Mouse (Mus musculus): ENCODE measurements around the gene Rnh1.
A peak's percentile ranks its signal among the peaks of the same experiment; 100 is the strongest.

Rnh1 gene

DNA sequence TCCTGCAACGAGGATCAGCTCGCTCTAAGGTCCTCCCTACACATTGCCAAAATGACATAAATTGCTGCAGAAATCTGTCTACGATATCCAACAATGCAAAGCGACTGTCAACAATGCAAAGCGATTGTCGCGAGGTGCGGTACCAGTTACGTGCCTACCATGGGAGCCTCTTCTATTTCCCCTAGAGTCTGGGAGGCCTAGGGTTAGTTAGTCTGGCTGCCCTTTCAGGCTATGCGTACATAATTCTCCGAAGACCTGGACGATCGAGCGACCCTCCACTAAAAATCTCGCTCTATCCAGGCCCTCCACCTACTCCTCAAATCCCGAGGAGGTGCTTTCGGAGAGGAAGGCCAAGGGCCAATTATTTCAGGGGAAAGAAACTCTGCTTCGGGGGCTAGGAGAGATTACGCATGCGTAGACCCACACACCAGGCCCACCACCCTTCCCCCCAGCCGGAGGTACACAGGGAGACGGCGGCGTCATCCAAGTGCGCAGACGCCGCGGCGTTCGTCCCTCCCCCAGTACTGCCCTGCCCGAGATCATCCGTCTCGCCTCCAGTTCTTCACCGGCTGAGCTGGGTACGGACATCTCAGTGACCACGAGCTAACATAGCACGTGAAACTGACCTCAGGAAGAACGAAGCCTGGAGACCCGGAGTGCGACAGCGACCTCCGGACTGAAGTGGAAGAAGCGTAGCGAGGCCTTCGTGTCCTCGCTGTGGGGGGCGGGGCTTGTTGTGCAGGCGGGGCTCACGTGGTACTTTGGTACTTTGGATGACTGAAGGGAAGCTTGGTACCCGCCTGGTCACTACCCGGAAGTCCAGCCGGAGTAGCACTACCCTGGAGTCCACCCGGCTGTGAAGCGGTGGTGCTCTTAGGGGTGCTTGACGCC, at the start of gene Rnh1:
TSS of gene Rnh1 (minus strand) at position 742 of the 891 bp plus-strand sequence.
- DNase-seq (ENCODE audit: low read depth, low spot score) = peak; percentile 93

GRCm38 (mm10) chr7:141222126-141222467, 49.4 kb upstream of the Rnh1 start:
- no peak for DNase-seq (ENCODE audit: low read depth, low spot score)

DNA sequence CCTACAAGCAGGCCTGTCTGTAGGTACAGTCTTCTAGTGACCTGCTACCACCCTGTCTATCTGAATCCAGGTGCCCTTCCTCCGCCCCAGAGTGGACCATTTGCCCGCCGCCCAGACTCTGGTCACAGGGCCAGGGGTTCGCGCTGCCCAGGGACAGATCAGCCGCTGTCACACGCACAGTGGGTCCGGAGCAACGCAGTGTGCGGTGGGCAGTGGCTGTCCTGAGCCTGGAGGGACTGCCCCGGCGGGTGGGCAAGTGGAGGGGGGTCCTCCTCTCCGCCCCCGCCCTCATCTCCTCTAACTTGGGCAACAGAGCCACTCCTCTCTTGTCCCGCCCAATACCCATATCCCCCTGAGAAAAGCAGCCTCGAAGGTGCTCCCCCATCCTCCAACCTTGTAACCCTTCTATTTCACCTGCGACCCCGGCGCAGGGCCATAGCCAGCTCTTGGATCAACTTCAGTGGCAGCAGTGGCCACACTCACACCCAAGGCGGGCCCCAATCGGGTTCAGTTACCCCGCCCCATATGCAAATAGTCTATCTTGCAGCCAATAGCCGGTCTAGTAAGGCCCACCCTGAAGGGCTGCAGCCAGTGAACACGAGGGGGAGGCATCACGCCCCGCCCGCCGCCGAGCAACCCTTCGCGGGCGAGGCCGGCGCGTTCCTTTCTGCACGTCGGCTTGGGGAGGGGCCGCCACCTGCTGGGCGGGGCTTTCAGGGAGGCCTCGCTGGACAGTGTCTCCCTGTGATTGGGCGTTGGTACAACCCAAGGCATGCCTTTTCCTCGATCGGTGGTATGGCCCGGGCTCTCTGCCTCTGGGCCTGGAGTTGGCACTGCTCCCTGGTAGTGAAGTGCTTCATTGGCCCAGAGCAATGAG, 48.8 kb upstream of the Rnh1 start:
- peak; percentile 93 for DNase-seq (ENCODE audit: low read depth, low spot score)

DNA sequence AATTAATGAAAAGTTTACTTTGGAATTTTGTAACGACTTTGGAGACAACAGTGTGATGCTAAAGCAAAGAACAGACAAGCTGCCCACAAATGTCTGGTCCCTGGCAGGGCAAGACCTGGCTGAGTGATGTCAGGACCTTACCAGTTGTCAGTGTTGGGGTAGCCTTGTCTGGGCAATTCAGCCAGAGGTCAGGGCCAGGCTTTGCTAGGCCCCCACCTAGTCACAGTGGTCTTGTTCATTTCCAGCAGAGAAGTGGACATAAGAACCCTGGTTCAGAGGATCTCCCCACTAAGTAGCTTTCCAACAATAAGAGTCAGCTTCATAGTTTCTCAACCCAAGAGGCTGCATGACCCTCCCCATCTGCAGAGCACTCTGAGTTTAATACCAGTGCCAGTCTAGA, 47.7 kb upstream of the Rnh1 start:
- no peak for DNase-seq (ENCODE audit: low read depth, low spot score)

- no peak for DNase-seq (ENCODE audit: low read depth, low spot score)
These were observed 47.0 kb upstream of the Rnh1 start for GRCm38 (mm10) chr7:141219558-141220099.

GRCm38 (mm10) chr7:141218557-141219133, 46.0 kb upstream of the Rnh1 start:
- DNase-seq (ENCODE audit: low read depth, low spot score) = no peak

GRCm38 (mm10) chr7:141218141-141218540, 45.5 kb upstream of the Rnh1 start:
- no peak for DNase-seq (ENCODE audit: low read depth, low spot score)

DNA sequence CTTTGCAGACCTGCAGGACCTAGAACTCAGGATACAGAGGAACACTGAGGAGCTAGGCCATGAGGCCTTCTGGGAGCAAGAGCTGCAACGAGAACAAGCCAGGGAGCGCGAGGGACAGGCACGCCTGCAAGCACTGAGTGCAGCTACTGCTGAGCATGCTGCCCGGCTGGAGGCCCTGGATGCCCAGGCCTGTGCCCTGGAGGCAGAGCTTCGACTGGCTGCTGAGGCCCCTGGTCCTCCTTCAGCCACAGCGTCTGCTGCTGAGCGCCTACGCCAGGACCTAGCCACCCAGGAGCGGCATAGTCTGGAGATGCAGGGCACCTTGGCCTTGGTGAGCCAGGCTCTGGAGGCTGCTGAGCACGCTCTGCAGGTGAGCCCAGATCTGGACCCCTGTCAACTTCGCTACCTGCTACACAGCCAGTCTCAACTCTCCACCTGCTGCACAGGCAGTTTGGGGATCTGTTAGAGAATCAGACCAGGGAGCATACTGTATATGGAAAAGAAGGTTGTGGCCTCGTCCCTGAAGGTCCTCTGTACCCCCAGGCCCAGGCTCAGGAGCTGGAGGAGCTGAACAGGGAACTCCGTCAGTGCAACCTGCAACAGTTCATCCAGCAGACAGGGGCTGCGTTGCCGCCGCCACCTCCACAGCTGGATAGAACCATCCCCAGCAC, 44.8 kb upstream of the Rnh1 start:
- no peak for DNase-seq (ENCODE audit: low read depth, low spot score)

DNA sequence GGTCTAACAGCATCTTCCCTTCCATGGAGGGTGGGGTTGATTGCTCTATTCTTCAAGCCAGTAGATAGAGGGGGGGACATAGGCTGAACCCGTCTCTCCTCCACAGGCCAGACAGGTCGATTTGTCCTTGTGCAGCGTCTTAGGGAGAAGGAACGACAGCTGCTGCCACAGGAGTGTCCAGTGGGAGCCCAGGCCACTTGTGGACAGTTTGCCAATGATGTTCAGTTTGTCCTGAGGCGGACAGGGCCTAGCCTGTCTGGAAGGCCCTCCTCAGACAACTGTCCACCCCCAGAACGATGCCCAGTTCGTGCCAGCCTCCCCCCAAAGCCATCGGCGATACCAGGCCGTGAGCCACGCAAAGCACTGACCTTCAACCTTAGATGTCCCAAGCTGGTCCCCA, 44.2 kb upstream of the Rnh1 start:
- no peak for DNase-seq (ENCODE audit: low read depth, low spot score)

GRCm38 (mm10) chr7:141215880-141216733, 43.5 kb upstream of the Rnh1 start:
- DNase-seq (ENCODE audit: low read depth, low spot score) = no peak

DNA sequence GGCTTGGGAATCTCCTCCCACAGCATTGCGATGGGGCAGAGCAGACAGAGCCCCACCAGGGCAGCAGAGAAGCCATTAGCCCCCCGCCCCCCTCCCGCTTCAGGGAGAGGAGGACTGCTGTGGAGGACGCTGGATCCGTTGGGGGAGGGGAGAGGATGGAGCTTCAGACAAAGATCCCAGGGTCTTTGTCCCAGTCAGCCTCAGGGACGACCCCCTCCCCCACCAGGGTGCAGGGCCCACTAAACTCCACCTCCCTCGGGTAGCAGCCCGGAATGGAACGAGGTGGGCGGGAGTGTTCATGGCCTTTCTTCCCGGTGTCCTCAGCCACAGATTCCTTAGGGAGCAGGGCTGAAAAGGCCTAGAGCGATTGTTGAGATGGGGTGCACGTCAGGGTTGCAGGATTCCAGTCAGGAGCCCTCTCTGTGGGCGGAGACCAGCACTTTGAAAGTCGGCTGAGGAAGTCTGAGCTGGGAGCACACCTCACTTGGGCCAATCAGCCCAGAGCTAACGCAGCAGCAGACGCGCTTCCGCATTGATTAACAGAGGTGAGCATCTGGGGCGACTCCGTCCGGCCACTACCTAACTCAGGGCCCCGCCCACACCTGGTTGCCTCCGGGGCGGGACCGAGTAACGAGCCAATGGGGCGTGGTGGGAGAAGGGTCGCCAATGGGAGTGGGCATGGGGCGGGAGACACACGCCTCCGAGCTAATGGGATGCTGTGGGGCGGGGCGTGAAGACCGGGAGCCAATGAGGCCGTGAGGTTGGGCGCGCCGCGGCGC, 42.6 kb upstream of the Rnh1 start, which contains the start of gene Rassf7:
TSS of gene Rassf7 (plus strand) at position 760 of the 779 bp plus-strand sequence.
- DNase-seq (ENCODE audit: low read depth, low spot score) = peak; percentile 98

- no peak for DNase-seq (ENCODE audit: low read depth, low spot score)
These were observed 41.7 kb upstream of the Rnh1 start for GRCm38 (mm10) chr7:141214310-141214709.

DNA sequence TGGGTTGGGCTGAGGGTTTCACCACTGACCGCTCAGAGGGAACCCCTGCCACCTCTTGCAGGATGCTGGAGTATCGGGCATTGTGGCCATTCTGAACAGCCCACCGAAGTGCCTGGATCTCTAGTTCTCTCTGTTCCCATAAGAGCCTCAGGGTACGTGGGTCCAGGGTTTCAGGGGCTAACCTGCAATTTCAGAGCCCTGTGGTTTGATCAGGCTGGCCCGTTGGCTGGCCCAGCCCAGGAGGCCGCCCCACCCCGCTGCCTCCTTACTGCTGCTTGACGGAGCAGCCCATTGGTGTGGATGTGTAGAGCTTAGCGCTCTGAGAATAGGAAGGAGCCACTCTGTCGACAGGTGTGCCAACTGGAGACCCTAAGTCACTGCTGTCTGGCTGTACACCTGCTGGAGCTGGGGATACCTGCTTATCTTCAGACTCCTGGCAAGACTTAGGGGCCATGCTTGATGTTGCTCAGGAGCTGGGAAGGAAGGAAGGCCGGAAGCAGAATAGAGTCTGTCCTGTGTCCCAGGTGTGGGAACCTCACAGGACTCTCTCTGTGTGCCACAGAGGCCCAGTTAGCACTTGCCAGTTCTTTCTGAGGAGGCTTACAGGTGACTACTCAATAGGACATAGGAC, 41.1 kb upstream of the Rnh1 start, which contains the start of gene Lmntd2:
TSS of gene Lmntd2 (minus strand) at position 476 of the 631 bp plus-strand sequence.
- DNase-seq (ENCODE audit: low read depth, low spot score) = no peak

DNA sequence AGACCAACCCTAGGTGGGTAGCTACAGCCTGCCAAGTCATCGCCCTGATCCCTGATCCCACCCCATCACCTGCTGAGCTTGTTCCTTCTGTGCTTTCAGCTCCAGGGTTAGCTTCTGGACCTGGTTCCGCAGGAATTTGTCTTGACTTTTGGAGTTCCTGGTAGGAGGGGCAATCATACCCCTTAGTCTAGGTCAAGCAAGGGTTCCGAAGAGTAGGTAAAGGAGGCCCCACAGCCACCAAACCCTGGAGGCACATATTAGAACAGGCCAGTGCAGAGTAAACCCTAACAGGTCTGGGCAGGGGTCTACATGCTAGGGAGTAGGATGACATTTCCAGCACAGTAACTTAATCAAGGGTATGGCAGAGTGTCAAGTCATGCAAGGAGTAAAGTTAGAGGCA, 40.5 kb upstream of the Rnh1 start:
- DNase-seq (ENCODE audit: low read depth, low spot score) = no peak

DNA sequence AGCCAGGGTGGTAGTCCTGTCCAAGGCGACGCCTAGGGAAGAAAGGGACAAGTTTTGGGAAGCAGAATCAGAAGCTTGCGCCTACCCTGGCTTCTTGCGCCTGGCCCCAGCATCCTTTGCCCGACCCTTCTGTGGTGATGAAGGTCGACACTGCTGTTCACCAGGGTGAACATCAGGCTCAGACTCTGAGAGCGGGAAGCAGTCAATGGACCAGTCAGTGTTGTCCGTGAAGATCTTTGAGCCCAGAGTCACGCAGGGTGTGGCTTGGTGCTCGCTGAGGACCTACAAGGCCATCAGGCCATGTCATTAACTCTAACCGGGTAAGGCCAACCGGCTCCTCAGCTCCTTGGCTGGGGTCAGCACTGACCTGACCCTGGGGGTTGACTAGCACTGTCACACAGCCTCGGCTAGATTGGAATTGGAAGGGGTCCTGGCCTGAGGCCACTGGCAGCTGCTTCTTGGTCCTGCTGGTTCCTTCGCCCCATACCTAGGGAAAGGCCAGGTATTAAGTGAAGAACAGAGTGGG, 38.0 kb upstream of the Rnh1 start:
- no peak for DNase-seq (ENCODE audit: low read depth, low spot score)

DNA sequence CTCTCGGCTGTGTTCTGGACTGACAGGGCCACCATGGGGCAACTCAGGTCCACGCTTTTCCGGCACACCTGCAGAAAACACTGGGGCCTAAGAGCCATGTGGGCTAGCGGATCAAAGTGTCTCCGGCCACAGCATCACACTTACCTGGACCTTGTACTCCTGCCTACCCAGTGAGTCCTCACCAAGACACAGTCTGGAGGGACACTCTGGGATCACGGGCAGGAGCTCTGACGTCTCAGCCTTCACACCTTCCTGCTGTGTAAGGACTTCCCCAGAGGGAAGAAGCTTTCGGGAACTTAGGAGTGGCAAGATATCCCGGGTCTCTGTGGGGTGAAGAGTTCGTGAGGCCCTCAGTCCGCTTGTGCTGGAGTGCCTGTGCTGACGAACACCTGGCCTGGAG, 37.5 kb upstream of the Rnh1 start:
- DNase-seq (ENCODE audit: low read depth, low spot score) = no peak

DNA sequence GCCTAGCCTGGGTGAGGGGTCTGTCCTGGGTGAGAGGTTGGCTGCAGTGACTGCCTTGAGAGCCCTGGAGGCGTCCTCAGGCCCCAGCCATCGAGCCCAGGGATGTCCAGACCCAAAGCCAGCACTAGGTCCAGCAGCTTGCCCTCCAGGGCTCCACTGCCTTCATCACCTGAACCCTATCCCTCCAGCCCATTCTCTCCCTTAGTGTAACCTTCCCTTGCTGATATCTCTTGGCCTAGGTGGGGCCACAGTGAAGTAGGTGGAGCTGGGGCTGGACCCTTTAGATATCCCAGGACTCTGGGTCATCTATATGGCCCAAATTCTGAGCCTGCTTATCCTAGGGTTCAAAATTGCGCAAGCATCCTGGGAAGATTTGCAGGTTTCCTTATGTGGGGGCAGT, 36.9 kb upstream of the Rnh1 start:
- DNase-seq (ENCODE audit: low read depth, low spot score) = no peak

DNA sequence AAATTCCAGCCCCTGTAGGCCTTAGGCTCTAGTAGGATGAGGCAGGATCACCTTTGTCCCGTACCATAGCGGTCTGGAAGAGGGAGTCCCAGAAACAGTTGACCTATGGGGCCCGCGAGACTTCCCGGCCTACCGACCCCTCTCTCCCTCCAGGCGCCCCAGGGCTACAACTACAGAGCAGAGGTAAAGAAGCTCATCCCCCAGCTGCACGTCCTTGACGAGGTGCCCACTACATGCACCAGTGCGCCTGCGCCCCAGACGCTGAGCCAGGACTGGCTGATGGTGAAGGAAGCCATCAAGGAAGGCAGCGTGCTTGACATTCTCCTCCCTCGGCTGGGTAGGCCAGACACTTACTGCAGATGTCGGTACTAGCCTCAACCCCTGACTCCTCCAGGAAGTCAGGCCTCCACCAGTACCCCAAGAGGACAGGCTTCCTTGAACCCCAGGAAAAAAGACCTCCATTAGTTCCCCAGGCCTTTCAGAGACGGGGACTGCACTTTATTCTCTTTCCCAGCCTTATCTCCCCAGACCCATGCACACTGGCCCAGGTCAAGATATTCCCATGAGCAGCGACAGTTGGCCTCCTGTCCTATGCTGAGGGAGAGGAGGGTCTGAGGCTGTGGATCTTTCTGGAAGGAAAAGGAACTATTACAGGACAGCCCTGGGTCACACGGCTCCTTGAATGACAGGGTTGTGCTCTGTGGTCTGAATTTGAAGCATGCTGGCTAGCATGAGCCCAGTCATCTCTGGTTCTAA, 33.7 kb upstream of the Rnh1 start:
- DNase-seq (ENCODE audit: low read depth, low spot score) = no peak
